Mouse (Mus musculus) adrenal gland, adult 18-20 months (tissue): ENCODE results near the gene Samt2. TPM values are rescaled to one million over a fixed set of nuclear protein-coding genes. Genes with fewer than 3 reads are reported as not detected.
"Not testable (repeated sequence)": the region's sequence is repeated elsewhere in the genome, so short reads cannot be mapped to it uniquely, and the experiment has no call there.

Source experiments
- DNase-seq, 2 experiments: peaks; one replicate each; pipeline ENCODE4 v3.0.0; 2021 to 2022; ENCODE audit warnings: low spot score in 2 of 2
- long read RNA-seq, 2 experiments: library from polyadenylated mRNA; stranded (forward); transcript quantifications; one replicate each; pipeline ENCODE4 v2.0.0; 2021
- total RNA-seq, 2 experiments: library from RNA; stranded (reverse); gene quantifications; 1 replicate in 1 of 2; 2 replicates in 1 of 2; pipeline ENCODE4 v1.2.3; 2021

Gene Samt2
- total RNA-seq, result not detected
- long read RNA-seq, experiment 1, result 0 reads
- long read RNA-seq, experiment 2, result 0 reads

DNA sequence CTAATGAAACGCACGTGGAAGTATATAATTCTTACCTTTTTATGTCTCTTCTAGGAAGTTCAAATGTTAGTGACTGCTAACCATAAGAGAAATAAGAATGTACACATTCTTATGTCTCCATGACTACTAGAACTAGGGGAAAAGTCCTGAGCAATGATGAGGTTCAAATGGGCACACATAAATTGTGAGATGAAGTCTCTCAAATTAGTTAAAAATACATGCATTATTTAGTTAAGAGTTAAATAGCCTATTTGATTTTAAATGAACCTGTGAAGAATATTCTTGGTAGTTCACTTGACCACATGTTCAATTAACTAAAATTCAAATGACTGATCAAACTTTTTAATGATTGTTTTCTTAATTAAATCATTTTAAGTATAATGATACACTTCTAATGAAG lies at the start of gene Samt2:
TSS of gene Samt2 (minus strand) at position 101 of the 400 bp plus-strand sequence.
- not testable (repeated sequence) for DNase-seq

Other genes starting within 250 kb of the Samt2 start
- gene 4930524N10Rik, start 236.0 kb downstream of the Samt2 start, total RNA-seq, result not detected
- gene Samt4, start 97.4 kb downstream of the Samt2 start, total RNA-seq, result not detected